Mouse (Mus musculus) olfactory bulb, adult 2 months (tissue): ENCODE results near the gene Sec61g. TPM values are rescaled to one million over a fixed set of nuclear protein-coding genes. Genes with fewer than 3 reads are reported as not detected.

Source experiments
- H3K27ac ChIP-seq: fragments of 200-500 bp; 2 replicates; pipeline ENCODE4 v1.5.1; 2012; ENCODE audit warnings: low read depth, low read length; ENCODE audit not compliant: insufficient read depth
- H3K4me1 ChIP-seq: fragments of 200-500 bp; 2 replicates; pipeline ENCODE4 v1.6.1; 2012; ENCODE audit warnings: low read length; ENCODE audit not compliant: control insufficient read depth, insufficient read depth
- H3K4me3 ChIP-seq: fragments of 200-500 bp; 2 replicates; pipeline ENCODE4 v1.5.1; 2012; ENCODE audit warnings: mild to moderate bottlenecking, low read depth, low read length, moderate library complexity; ENCODE audit not compliant: insufficient read depth
- CTCF ChIP-seq: fragments of 200-500 bp; IDR thresholded peaks from 2 replicates; pipeline ENCODE4 v1.5.1; 2012; ENCODE audit warnings: low read depth, mild to moderate bottlenecking, low read length, moderate library complexity; ENCODE audit not compliant: insufficient read depth
- POLR2A ChIP-seq: fragments of 200-500 bp; IDR thresholded peaks from 2 replicates; pipeline ENCODE4 v1.6.1; 2012; ENCODE audit warnings: mild to moderate bottlenecking, low read depth, low read length, moderate library complexity; ENCODE audit not compliant: insufficient read depth
- WGBS: fragments of 180-500 bp; shearing (Covaris S2); methylation state at CpG from one replicate; pipeline ENCODE4 v1.1.7; 2018; 5-methylcytosine and 5-hydroxymethylcytosine counted together
- polyA plus RNA-seq: library from polyadenylated mRNA; stranded (reverse); fragments of >200 nt; gene quantifications from 2 replicates; pipeline ENCODE4 v1.2.4, GENCODE M21; 2012; ENCODE audit warnings: low replicate concordance; ENCODE audit not compliant: missing spikeins, insufficient read depth, insufficient read length

Gene Sec61g
- not detected in 2 replicates for polyA plus RNA-seq

DNA sequence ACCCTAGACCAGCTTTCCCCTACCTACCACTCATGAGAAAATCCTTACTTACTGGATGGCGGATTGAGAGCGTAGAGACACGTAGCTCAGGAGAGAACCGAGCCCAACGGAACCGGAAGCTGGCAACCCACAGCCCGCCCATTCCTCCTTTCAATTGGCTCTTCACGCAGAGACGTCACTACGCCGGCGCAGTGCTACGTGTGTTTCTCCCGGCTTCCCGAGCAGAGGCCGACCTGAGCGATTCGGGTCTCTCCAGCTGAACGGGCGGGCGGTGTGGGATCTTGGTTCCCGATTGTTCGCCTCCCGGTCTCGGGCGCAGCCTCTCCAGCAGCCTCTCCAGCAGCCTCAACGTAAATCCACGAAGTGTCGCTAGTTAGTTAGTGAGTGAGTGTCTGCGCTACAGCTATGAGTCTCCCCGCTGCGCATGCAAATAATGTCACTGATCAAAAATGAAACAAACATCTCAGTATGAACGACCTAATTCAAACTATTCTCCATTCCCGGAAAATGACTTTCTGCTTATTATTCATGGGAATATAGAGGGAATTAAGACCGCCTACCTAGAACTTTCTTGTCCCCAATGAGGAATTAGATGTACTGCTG is at the start of gene Sec61g:
TSS of gene Sec61g (minus strand) at position 433 of the 603 bp plus-strand sequence.
- Histone ChIP-seq H3K4me1 (no peaks in the 10 kb centered on the region), H3K27ac (peak within 1 kb of the TSS; percentile 84), H3K4me3 (peak within 1 kb of the TSS; percentile 76)
- under 1% methylated on average over 35 of the region's 35 CpGs for WGBS
- TF ChIP-seq CTCF (no peak), POLR2A (peak; percentile 98)

DNA sequence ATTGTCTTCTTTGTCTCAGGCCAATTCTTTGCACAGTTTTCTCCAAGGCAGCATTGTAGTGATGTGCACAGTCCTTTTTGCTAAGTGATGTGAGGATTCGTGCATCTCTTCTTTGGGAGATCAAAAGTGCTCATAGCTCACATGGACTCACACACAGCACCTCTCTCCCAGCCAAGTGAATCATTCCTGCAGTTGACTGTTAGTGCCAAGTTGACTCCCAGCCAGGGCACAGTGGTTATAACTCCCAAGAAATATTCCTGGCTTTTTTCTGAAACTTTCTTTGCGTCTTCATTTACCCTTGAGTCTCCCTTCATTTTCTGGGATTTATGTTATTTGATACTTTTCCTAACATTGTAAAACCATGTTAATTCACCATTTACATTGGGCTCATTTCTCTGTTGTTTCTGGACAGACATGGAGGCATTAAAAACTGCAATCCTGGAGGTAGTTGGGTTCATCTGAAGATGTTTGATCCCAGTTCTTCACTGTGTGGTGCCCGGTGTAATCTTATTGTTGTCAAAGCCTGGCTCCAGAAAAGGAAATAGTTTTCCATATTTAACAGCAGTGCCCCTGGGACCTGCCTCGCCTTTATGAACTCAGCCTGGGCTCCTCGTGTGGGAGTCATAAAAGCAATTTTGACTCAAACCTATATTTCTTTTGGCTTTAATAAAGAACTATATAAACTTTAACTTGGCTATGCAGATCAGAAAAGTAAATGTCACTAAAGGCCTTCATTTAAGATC is 38.3 kb upstream of the Sec61g start:
- WGBS, result 78% methylated on average over 5 of the region's 5 CpGs
- TF ChIP-seq CTCF, result no peak
- no peak for TF ChIP-seq POLR2A
- no peak overlapping the region for H3K4me3 ChIP-seq
- no peak overlapping the region for H3K27ac ChIP-seq
- H3K4me1 ChIP-seq, result no peaks in the 10 kb centered on the region

DNA sequence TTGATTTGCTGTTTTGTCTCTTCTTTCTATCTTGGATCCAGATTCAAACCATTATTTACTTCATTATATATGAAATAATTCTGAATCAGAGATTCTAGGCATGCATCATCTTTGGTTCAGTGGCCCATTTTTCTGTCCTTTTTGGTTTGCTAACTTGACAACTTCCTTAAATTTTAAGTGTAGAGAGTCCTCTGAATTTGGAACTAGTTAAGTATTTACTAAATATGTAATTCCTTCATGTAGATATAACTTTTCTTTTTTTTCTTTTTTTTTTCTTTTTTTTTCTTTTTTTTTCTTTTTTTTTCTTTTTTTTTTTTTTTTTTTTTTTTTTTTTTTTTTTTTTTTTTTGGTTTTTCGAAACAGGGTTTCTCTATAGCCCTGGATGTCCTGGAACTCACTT is 29.1 kb upstream of the Sec61g start:
- Histone ChIP-seq H3K27ac (no peak overlapping the region), H3K4me3 (no peak overlapping the region), H3K4me1 (no peaks in the 10 kb centered on the region)
- WGBS, result 91% methylated on average over 1 of the region's 1 CpGs
- TF ChIP-seq CTCF (no peak), POLR2A (no peak)

DNA sequence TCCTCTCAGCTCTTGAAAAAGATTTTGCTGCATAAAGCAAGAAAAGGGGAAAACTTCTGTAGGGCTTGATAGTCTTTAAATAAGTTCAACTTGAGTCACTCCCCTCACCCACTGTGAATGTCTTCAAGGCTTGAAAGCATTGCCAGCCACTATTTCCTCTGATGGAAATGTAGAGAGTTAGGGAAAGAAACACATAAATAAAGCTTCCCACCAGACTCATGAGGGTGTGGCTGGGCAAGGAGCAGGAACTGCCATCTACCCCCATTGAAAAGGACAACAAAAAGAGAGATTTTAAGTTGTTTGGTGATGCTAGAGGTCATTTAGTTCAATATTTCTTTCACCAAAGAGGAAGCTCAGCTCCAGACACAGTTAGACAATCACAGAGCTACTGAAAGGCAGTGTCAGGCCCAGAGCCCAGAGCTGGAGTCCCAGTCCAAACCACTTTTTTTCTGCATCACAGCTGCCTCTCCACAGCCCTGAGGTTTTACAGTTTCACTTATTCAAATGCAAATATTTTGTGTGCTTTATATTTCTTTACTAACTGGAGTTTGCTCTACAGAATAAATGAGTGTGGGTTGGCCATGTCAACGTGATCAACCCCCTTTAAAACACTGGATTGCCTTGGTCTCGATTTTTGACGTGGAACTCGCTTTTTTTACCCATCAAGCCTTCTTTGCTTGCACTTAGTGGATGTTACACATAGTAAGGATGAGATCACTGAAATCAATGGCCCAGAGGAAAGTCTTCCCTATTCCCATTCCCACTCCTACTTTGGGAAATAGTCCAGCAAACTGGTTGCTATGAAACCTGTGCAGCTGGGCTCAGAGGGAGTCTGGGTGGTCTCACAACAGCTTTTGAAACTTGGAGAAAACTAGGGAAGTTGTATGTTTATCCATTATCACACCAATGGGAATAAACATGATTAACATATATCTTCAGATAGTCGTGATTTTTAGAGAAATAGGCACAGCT is 26.6 kb upstream of the Sec61g start:
- 33% methylated on average over 5 of the region's 5 CpGs for WGBS
- Histone ChIP-seq H3K4me3 (no peak overlapping the region), H3K27ac (no peak overlapping the region), H3K4me1 (no peaks in the 10 kb centered on the region)
- TF ChIP-seq POLR2A (no peak), CTCF (no peak)

DNA sequence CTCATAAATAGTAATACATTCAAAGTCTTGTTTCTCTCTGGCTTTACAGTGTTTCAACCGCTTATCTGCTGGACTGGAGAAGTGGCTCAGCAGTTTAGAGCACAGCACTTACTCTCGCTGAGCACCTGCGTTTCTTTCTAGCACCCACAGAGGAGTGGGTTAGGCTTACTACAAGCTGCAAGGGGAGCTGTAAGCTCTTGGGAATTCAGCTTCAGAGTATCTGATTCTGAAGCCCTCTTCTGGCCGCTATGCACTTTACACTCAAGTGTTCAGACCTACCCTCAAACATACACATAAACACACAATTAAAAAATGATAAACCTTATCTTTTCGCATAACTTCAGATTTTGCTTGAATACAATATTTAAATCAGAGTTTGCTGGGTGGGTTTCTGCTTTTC is 24.6 kb upstream of the Sec61g start:
- Histone ChIP-seq H3K27ac (no peak overlapping the region), H3K4me3 (no peak overlapping the region), H3K4me1 (no peaks in the 10 kb centered on the region)
- WGBS, result 27% methylated on average over 5 of the region's 5 CpGs
- no peak for TF ChIP-seq CTCF
- TF ChIP-seq POLR2A, result no peak

DNA sequence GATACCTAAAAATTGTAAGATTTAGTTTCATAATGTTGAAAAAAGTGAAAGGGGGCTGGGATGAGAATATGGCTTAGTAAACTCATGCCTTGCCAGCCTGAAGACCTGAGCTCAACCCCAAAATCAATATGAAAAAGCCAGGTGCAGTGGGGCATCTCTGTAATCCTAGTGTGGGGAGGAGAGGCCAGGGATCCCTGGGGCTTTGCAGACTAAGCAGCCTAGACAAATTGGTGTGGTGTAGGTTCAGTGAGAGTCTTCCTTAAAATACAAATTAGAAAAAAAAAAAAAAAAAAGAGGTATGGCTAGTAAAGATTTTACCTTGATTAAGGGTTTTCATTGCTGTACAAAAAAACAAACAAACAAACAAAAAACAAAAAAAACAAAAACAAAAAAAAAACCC is 20.6 kb upstream of the Sec61g start:
- Histone ChIP-seq H3K4me3 (no peak overlapping the region), H3K27ac (no peak overlapping the region), H3K4me1 (no peaks in the 10 kb centered on the region)
- TF ChIP-seq POLR2A (no peak), CTCF (no peak)

DNA sequence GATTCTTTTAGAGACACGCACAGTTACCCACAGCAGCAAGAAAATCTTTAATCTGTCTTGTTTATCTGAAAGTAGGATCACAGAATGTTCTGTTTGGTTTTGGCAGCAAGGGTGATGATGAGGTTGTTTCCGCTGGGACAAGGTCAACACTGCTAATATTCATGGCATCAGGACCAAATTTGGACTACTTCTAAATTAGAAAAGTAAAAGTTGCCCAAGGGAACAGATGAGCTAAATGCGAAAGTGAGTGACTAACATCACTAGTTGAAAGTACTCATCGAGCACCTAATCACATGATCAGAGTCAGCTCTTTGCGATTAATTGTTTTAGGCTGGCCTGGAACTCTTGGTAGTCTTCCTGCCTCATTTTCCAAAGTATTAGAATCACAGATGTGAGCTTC is 20.1 kb upstream of the Sec61g start:
- Histone ChIP-seq H3K4me1 (no peaks in the 10 kb centered on the region), H3K27ac (no peak overlapping the region), H3K4me3 (no peak overlapping the region)
- WGBS, result 94% methylated on average over 5 of the region's 5 CpGs
- no peak for TF ChIP-seq POLR2A
- TF ChIP-seq CTCF, result no peak

DNA sequence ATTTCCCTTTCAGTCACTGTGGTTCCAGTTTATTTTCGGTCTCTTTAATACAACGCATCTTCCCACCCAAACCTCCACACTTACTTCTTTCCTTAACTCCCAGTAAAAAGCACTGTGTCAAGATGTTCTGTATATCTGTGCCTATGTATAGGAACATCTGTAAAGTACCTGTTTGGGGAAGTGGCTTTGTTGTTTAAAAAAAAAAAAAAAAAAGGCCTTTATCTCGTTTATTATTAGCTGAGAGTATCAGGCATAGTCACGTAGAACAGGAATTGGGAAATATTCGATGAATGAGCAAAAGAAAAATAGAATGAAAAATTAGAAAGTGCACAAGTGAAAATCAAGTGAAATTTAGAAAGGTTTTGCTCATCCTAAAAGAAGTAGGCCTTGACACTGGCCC is 19.5 kb upstream of the Sec61g start:
- TF ChIP-seq CTCF, result no peak
- TF ChIP-seq POLR2A, result no peak
- H3K27ac ChIP-seq, result no peak overlapping the region
- no peaks in the 10 kb centered on the region for H3K4me1 ChIP-seq
- H3K4me3 ChIP-seq, result no peak overlapping the region
- WGBS, result 85% methylated on average over 5 of the region's 5 CpGs

DNA sequence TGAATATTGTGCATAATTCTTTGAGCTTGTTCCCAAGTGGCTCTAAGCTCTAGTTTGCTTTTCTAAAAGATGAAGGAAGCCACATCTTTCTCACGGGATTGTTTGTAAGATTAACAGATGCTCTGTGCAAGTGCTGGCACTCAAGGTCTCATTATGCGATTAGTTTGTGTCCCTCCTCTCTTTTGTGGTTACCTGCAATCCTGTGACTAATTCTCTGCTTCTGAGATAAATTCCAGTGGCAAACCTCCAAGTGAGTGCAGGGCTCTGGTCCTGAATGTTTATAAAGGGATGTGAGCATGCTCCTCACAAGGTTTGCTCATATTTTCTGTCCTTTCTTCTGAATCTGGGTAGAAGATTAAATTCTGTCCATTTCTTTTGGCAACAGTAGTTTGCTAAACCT is 18.2 kb upstream of the Sec61g start:
- no peak overlapping the region for H3K27ac ChIP-seq
- TF ChIP-seq CTCF (no peak), POLR2A (no peak)
- no peak overlapping the region for H3K4me3 ChIP-seq
- H3K4me1 ChIP-seq, result no peaks in the 10 kb centered on the region
- WGBS, result 53% methylated on average over 2 of the region's 2 CpGs
